Mouse (Mus musculus): ENCODE measurements around the gene Zfp541.

DNA sequence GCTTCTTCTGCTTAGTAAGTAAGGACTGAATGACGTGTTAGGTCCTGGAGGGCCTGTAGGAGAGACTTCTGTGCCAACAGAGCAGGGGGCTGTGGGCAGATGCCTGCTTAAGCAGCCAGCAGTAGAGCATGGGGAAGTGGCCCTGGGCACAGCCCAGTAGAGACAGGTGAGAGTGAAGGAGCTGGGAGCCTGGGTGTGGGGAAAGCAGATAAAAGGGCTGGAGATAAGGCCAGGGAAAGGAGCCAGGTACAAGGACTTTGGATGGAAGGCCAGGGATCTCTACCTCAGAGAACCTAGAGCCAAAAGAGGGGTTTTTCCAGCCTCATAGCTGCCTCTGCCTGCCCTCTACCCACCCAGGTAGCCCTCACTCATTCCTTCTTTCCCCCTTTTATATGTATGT is 28.6 kb upstream of the Zfp541 start:
- no peak for TF ChIP-seq POLR2A (IDR thresholded peaks at IDR 0.05; ENCODE audit: borderline replicate concordance, insufficient read depth, low read length)
- no peak for TF ChIP-seq CTCF (IDR thresholded peaks at IDR 0.05; ENCODE audit: borderline replicate concordance, insufficient read depth, low read depth, low read length)
